Mouse (Mus musculus): ENCODE data around the gene Socs5. TPM values are rescaled to one million over a fixed set of nuclear protein-coding genes. Genes with fewer than 3 reads are reported as not detected.
A peak's percentile ranks its signal among the peaks of the same experiment; 100 is the strongest.

Gene Socs5
- total RNA-seq, 2 experiments from 2014 or later = 3.0 to 6.0 TPM

GRCm38 (mm10) chr17:87106691-87107523 is 572 bp upstream of the Socs5 start:
- peak; percentile 87 for ATAC-seq (replicated peaks; ENCODE audit: poor library complexity, severe bottlenecking)

GRCm38 (mm10) chr17:87108507-87109292 is 1.2 kb downstream of the Socs5 start:
- no peak for ATAC-seq (replicated peaks; ENCODE audit: poor library complexity, severe bottlenecking)

GRCm38 (mm10) chr17:87109504-87109903 is 2.0 kb downstream of the Socs5 start:
- ATAC-seq (replicated peaks; ENCODE audit: poor library complexity, severe bottlenecking) = no peak

- ATAC-seq (replicated peaks; ENCODE audit: poor library complexity, severe bottlenecking) = no peak
These were observed 5.5 kb downstream of the Socs5 start for GRCm38 (mm10) chr17:87112852-87113592.

GRCm38 (mm10) chr17:87115615-87116014 is 8.1 kb downstream of the Socs5 start:
- ATAC-seq (replicated peaks; ENCODE audit: poor library complexity, severe bottlenecking) = no peak

- no peak for ATAC-seq (replicated peaks; ENCODE audit: poor library complexity, severe bottlenecking)
These were observed 11.6 kb downstream of the Socs5 start for GRCm38 (mm10) chr17:87118966-87119526.

GRCm38 (mm10) chr17:87125344-87125743 is 17.9 kb downstream of the Socs5 start:
- no peak for ATAC-seq (replicated peaks; ENCODE audit: poor library complexity, severe bottlenecking)

- ATAC-seq (replicated peaks; ENCODE audit: poor library complexity, severe bottlenecking) = no peak
These were observed 24.8 kb downstream of the Socs5 start for GRCm38 (mm10) chr17:87132258-87132657.

- ATAC-seq (replicated peaks; ENCODE audit: poor library complexity, severe bottlenecking) = no peak
These were observed 26.3 kb downstream of the Socs5 start for GRCm38 (mm10) chr17:87133823-87134222.

- ATAC-seq (replicated peaks; ENCODE audit: poor library complexity, severe bottlenecking) = no peak
These were observed 27.2 kb downstream of the Socs5 start for GRCm38 (mm10) chr17:87134631-87135030.

- no peak for ATAC-seq (replicated peaks; ENCODE audit: poor library complexity, severe bottlenecking)
These were observed 28.3 kb downstream of the Socs5 start for GRCm38 (mm10) chr17:87135741-87136140.

- ATAC-seq (replicated peaks; ENCODE audit: poor library complexity, severe bottlenecking) = no peak
These were observed 33.9 kb downstream of the Socs5 start for GRCm38 (mm10) chr17:87141188-87141935.

GRCm38 (mm10) chr17:87142271-87142670 is 34.8 kb downstream of the Socs5 start:
- ATAC-seq (replicated peaks; ENCODE audit: poor library complexity, severe bottlenecking) = peak; percentile 13; the same call in 1 of the 2 replicates

- peak; percentile 80 for ATAC-seq (replicated peaks; ENCODE audit: poor library complexity, severe bottlenecking)
These were observed 35.7 kb downstream of the Socs5 start for GRCm38 (mm10) chr17:87143186-87143585.

GRCm38 (mm10) chr17:87146415-87147021 is 39.0 kb downstream of the Socs5 start:
- ATAC-seq (replicated peaks; ENCODE audit: poor library complexity, severe bottlenecking) = no peak

- peak; percentile 67 for ATAC-seq (replicated peaks; ENCODE audit: poor library complexity, severe bottlenecking)
These were observed 42.3 kb downstream of the Socs5 start for GRCm38 (mm10) chr17:87149762-87150161.

GRCm38 (mm10) chr17:87152984-87153383 is 45.5 kb downstream of the Socs5 start:
- peak; percentile 65 for ATAC-seq (replicated peaks; ENCODE audit: poor library complexity, severe bottlenecking)

- no peak for ATAC-seq (replicated peaks; ENCODE audit: poor library complexity, severe bottlenecking)
These were observed 48.2 kb downstream of the Socs5 start for GRCm38 (mm10) chr17:87155664-87156063.

- ATAC-seq (replicated peaks; ENCODE audit: poor library complexity, severe bottlenecking) = no peak
These were observed 50.3 kb downstream of the Socs5 start for GRCm38 (mm10) chr17:87157739-87158138.

Data from granulocyte monocyte progenitor cell, adult 5-6 weeks (primary cell).